Mouse (Mus musculus) heart, postnatal 0 days (tissue): ENCODE measurements at regions not wholly inside any gene's neighbourhood (a gene's known extent, or its start where the extent isn't known, plus 50 kb on each side); places are given as distances from the start of the nearest gene placed in this dataset.

Experiments
- ATAC-seq: fragments of 200-750 bp; cut with Nextera tagmentation; 2 replicates; pipeline ENCODE4 v1.8.0; 2017; ENCODE audit warnings: low read depth, moderate number of reproducible peaks, moderate library complexity; ENCODE audit not compliant: insufficient read depth
- DNase-seq: peaks from one replicate; pipeline ENCODE4 v3.0.0-alpha.2; 2016; ENCODE audit warnings: low spot score
- H3K27ac ChIP-seq: fragments of 300-500 bp; sonication (generic); 2 replicates; pipeline ENCODE4 v1.5.1; 2014; ENCODE audit warnings: low read depth, mild to moderate bottlenecking
- H3K27me3 ChIP-seq: fragments of 300-500 bp; sonication (generic); 2 replicates; pipeline ENCODE4 v1.6.1; 2014; ENCODE audit warnings: low read length, mixed read lengths; ENCODE audit not compliant: control insufficient read depth, insufficient read depth
- H3K36me3 ChIP-seq: fragments of 300-500 bp; sonication (generic); replicated peaks from 2 replicates; pipeline ENCODE4 v1.6.1; 2014; ENCODE audit warnings: low read length, mixed read lengths; ENCODE audit not compliant: control insufficient read depth, insufficient read depth
- H3K4me1 ChIP-seq: fragments of 300-500 bp; sonication (generic); 2 replicates; pipeline ENCODE4 v1.6.1; 2014; ENCODE audit warnings: antibody characterized with exemption; ENCODE audit not compliant: control insufficient read depth, insufficient read depth
- H3K4me2 ChIP-seq: fragments of 300-500 bp; sonication (generic); 2 replicates; pipeline ENCODE4 v1.6.1; 2014; ENCODE audit warnings: low read depth, mild to moderate bottlenecking, low read length, moderate library complexity
- H3K4me3 ChIP-seq: fragments of 300-500 bp; sonication (generic); 2 replicates; pipeline ENCODE4 v1.5.1; 2014; ENCODE audit warnings: low read depth, low read length
- H3K9ac ChIP-seq: fragments of 300-500 bp; sonication (generic); replicated peaks from 2 replicates; pipeline ENCODE4 v1.6.1; 2014; ENCODE audit warnings: low read depth, low read length, mixed read lengths
- H3K9me3 ChIP-seq: fragments of 300-500 bp; sonication (generic); replicated peaks from 2 replicates; pipeline ENCODE4 v1.6.1; 2016; ENCODE audit warnings: low read length; ENCODE audit not compliant: control insufficient read depth
- CTCF ChIP-seq: IDR thresholded peaks from 2 replicates; pipeline ENCODE4 v1.5.1; 2016; ENCODE audit warnings: antibody characterized with exemption, control low read depth, low read depth
- EP300 ChIP-seq: IDR thresholded peaks from 2 replicates; pipeline ENCODE4 v1.6.1; 2016; ENCODE audit warnings: antibody characterized with exemption, low read depth
- WGBS: fragments of 180-500 bp; shearing (Covaris S2); extraction: QIAGEN DNeasy Blood & Tissue Kit; methylation state at CpG from one replicate; pipeline ENCODE4 v1.1.7; 2014; 5-methylcytosine and 5-hydroxymethylcytosine counted together

DNA sequence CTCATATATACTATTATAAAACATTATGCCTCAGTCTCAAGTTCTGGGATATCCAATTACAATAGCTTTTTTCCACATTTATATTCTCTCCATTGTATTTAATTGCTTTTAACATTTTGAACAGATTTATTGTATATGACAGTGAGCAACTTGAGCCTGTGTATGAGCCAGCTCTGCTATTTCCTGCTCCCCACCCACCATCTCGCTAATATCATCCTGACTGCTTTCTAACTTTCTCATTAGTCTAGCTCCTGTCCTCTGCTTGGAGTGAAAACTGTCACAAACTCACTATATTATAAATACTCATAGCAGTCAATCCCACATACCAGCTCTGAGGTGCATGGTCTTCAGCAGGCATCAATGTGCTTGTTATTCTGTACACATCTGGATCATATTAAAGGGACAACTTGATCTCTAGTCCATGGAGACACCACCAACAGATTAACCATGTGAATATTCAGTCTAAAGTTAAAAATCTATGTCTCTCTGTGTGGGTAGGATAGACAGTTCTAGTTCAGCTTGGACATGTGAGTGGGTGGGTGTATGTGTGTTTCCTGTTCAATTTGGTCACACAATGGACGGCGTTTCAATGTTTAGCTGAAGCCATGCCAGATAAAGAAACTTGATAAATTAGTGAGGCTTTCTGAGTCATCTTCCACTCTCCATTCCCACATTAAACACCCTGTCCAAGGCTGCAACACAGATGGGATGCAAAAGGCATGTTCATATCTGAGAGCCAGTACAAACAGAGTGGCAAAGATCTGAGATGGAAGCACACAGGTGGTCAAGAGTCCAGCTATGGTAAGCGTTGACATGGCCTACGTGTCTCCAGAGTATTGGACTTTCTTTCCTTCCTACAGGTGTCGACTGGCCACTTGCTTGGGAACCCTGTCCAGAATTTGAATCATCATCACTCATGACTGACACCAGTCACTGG is 616.1 kb upstream of the Clint1 start:
- no peak overlapping the region for H3K4me2 ChIP-seq
- TF ChIP-seq EP300 (no peak), CTCF (no peak)
- H3K27me3 ChIP-seq, result no peaks in the 10 kb centered on the region
- H3K4me3 ChIP-seq, result no peak overlapping the region
- no peak for ATAC-seq
- H3K36me3 ChIP-seq, result no peaks in the 10 kb centered on the region
- H3K9me3 ChIP-seq, result no peaks in the 10 kb centered on the region
- no peaks in the 10 kb centered on the region for H3K4me1 ChIP-seq
- 64% methylated on average over 6 of the region's 6 CpGs for WGBS
- no peak overlapping the region for H3K27ac ChIP-seq
- H3K9ac ChIP-seq, result no peak overlapping the region
- DNase-seq, result no peak

- ATAC-seq (no peak), DNase-seq (no peak)
- Histone ChIP-seq H3K4me2 (no peak overlapping the region), H3K4me1 (no peaks in the 10 kb centered on the region), H3K9me3 (no peaks in the 10 kb centered on the region), H3K36me3 (no peaks in the 10 kb centered on the region), H3K27me3 (no peaks in the 10 kb centered on the region), H3K27ac (no peak overlapping the region), H3K9ac (no peak overlapping the region), H3K4me3 (no peak overlapping the region)
- TF ChIP-seq CTCF (no peak), EP300 (no peak)
- WGBS, result 42% methylated on average over 4 of the region's 4 CpGs
Measured at GRCm38 (mm10) chr11:45237056-45237455, 614.8 kb upstream of the Clint1 start.

GRCm38 (mm10) chr11:45239044-45239443 is 612.8 kb upstream of the Clint1 start:
- DNase-seq, result no peak
- no peak overlapping the region for H3K4me3 ChIP-seq
- no peak overlapping the region for H3K9ac ChIP-seq
- 54% methylated on average over 5 of the region's 5 CpGs for WGBS
- no peak for ATAC-seq
- H3K27ac ChIP-seq, result no peak overlapping the region
- H3K36me3 ChIP-seq, result no peaks in the 10 kb centered on the region
- H3K9me3 ChIP-seq, result no peaks in the 10 kb centered on the region
- H3K4me1 ChIP-seq, result no peaks in the 10 kb centered on the region
- no peaks in the 10 kb centered on the region for H3K27me3 ChIP-seq
- TF ChIP-seq CTCF (no peak), EP300 (no peak)
- no peak overlapping the region for H3K4me2 ChIP-seq

GRCm38 (mm10) chr11:45240419-45240818 is 611.4 kb upstream of the Clint1 start:
- WGBS, result 69% methylated on average over 3 of the region's 3 CpGs
- no peak overlapping the region for H3K27ac ChIP-seq
- no peaks in the 10 kb centered on the region for H3K27me3 ChIP-seq
- no peak overlapping the region for H3K9ac ChIP-seq
- no peak for DNase-seq
- TF ChIP-seq CTCF (no peak), EP300 (no peak)
- H3K4me3 ChIP-seq, result no peak overlapping the region
- no peaks in the 10 kb centered on the region for H3K4me1 ChIP-seq
- no peaks in the 10 kb centered on the region for H3K9me3 ChIP-seq
- no peak for ATAC-seq
- no peak overlapping the region for H3K4me2 ChIP-seq
- H3K36me3 ChIP-seq, result no peaks in the 10 kb centered on the region

DNA sequence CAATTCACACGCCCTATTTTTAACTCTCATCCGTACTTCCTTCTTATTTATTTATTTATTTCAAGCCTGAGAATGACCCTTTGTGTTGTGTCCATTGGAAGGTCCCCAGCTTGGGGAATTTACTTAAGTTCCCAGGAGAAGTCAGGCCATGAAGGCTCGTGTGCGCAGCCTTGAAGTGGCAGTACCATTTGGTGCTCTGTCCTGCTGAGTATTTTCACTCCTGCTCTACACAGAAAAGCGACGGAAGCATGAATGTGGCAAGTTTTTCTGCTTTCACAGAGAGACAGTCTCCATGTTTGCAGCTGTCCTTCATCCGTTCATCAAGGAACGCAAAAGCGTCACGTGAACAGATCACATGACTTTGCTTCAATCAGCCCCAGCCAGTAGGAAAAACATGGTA is 610.2 kb upstream of the Clint1 start:
- Histone ChIP-seq H3K4me3 (no peak overlapping the region), H3K36me3 (no peaks in the 10 kb centered on the region), H3K27ac (no peak overlapping the region), H3K9ac (no peak overlapping the region), H3K4me2 (no peak overlapping the region), H3K9me3 (no peaks in the 10 kb centered on the region), H3K27me3 (no peaks in the 10 kb centered on the region), H3K4me1 (no peaks in the 10 kb centered on the region)
- WGBS, result 68% methylated on average over 10 of the region's 10 CpGs
- TF ChIP-seq EP300, result no peak
- TF ChIP-seq CTCF, result no peak
- ATAC-seq, result no peak
- DNase-seq, result no peak

DNA sequence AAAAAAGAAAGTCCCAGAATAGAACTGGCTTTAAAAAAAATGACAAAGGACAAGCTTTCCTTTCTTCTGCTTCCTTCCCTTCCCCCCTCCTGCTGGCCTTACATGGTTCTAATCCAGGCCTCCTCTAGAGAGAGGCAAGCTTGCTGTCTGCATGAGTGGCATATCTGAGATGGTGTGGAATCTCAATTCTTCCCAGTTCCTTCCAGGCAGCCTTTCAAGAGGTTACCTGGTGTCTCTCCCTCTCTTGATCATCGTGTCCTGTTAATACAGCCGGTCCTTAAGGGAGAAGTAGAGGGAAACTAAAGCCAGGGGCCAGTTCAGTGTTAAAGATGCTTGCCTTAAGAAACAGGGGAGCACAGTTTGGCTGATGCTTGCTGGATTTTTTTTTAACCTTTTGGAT is 607.1 kb upstream of the Clint1 start:
- ATAC-seq (no peak), DNase-seq (no peak)
- TF ChIP-seq CTCF, result no peak
- no peak for TF ChIP-seq EP300
- H3K4me3 ChIP-seq, result no peak overlapping the region
- H3K4me2 ChIP-seq, result no peak overlapping the region
- H3K9ac ChIP-seq, result no peak overlapping the region
- H3K9me3 ChIP-seq, result no peaks in the 10 kb centered on the region
- H3K36me3 ChIP-seq, result no peaks in the 10 kb centered on the region
- no peak overlapping the region for H3K27ac ChIP-seq
- 51% methylated on average over 2 of the region's 2 CpGs for WGBS
- H3K27me3 ChIP-seq, result no peaks in the 10 kb centered on the region
- H3K4me1 ChIP-seq, result no peaks in the 10 kb centered on the region
